Mouse (Mus musculus) adrenal gland, postnatal 25 days (tissue): ENCODE measurements around the gene A330070K13Rik. TPM values are rescaled to one million over a fixed set of nuclear protein-coding genes. Genes with fewer than 3 reads are reported as not detected.

Experiments
- DNase-seq: peaks from one replicate; pipeline ENCODE4 v3.0.0; 2021; ENCODE audit warnings: mixed read lengths
- long read RNA-seq: library from polyadenylated mRNA; stranded (forward); transcript quantifications from one replicate; pipeline ENCODE4 v2.0.0, GENCODE M21; 2021
- total RNA-seq: library from RNA; stranded (reverse); gene quantifications from 2 replicates; pipeline ENCODE4 v1.2.3, GENCODE M21; 2021

The A330070K13Rik gene
- total RNA-seq, result not detected in 2 replicates
- long read RNA-seq, result 0 reads

DNA sequence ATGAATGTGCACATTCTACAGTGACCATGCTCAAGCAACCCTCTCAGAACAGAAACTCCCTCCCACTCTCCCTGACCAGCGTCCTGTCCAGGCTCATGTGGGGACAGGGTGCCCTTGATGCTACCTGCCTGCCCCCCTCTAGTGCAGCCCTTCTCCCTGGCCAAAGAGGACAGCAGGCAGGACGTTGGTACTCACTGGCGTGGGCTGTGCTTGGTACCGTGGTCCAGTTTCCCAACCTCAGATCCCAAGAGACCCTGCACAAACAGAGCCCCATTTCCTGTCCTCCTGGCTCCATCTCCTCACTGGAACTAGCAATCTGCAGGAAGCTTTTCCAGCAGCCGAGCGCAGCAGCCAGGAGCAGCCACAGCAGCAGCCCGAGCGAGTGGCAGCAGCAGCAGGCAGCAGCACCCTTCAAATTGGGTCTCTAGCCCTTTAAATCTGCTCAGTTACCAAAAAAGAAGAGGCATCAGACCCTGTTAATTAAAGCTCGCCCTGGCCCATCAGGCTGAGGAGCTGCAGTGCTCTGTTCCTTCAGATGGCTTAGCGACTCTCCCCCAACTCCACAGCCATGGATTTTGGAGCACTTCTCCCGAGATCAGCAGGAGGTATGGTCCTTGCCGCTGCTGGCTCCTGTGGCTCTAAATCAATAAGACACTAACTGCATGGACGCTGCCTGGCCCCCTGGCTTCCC lies at the start of gene A330070K13Rik:
TSS of gene A330070K13Rik (minus strand) at position 410 of the 691 bp plus-strand sequence.
- no peak for DNase-seq

DNA sequence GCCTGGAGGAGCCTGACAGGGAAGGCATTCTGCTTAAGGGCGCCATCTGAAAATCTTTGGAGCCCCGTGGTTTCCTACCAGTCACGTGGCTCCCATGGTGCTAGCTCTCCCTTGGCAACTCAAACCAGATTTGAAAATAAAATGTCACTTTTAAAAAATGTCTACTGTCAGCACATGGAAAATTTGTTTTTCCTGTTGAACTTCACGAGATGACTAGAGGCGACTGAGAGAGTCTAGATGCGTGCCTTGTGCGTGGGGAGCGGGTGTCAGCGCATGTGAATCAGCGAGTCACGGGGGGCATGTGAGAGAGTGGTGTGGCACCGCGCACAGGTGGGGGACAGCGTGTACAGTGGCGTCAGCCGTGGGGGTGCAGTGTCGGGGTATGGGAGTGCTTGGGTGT lies 27.1 kb upstream of the A330070K13Rik start:
- no peak for DNase-seq

DNA sequence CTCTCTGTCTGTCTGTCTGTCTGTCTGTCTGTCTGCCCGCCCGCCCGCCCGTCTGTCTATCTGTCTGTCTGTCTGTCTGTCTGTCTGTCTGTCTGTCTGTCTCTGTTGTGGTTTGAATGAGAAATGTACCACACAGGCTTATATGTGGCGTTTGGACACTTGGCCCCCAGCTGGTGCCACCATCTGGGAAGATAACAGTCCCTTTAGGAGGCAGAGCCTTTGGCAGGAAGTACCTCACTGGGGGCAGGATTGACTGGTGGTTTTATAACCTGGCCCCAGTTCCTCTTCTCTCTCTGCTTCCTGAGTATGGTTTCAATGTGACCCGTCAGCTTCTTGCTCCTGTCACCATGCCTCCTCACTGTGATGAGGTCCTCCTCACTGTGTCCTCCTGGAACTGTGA lies 25.3 kb upstream of the A330070K13Rik start:
- DNase-seq, result no peak

DNA sequence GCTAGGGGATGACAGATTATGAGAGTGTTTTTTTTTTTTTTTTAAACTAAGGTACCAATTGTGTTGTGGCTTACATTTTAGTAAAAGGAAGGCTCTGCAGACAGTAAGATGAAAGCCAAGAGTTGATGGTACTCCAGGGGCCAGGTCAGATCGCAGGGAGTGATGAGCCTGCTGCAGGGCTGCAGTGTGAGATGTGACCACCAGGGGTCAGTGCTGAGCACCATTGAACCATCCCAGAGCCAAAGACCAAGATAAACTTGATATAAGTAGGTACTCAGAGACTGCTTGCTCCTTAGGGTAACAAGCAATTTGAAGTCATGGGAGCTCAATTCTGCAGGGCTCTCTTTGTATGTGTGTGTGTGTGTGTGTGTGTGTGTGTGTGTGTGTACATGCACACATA lies 20.8 kb upstream of the A330070K13Rik start:
- peak; percentile 60 for DNase-seq

DNA sequence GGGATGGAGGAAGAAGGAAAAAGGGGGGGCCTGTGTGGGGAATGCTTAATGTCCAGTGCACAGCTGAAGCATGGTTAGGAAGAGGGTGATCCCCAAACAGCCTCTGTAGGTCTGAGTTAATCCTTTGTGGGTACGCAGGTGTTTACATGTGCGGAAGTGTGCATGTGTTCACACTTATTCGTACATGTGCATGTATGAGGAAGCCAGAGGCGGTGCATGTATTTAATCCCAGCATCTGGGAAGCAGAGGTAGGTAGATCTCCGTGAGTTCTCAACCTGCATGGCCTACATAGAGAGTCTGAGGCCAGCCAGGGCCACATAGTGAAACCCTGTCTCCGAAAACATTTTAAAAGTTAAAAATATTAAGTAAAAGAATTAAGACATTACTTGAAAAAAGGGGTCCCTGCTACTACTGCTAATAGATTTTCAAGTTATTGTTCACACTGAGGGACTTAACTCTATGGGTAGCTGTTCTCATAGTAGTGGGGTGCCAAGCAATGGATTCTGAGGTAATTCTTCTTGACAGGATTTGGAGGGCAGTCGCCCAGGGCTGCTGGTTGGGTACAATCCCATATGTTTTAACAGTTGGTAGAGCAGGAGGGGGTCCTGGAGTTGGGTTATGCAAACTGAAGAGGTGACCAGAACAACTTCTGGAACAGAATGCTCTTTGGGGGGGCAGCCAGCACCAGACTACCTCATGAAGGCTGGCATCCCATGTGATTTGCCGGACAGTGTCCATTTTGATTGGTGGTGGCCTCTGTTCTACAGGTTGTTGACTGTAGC lies 15.9 kb upstream of the A330070K13Rik start:
- DNase-seq, result no peak

DNA sequence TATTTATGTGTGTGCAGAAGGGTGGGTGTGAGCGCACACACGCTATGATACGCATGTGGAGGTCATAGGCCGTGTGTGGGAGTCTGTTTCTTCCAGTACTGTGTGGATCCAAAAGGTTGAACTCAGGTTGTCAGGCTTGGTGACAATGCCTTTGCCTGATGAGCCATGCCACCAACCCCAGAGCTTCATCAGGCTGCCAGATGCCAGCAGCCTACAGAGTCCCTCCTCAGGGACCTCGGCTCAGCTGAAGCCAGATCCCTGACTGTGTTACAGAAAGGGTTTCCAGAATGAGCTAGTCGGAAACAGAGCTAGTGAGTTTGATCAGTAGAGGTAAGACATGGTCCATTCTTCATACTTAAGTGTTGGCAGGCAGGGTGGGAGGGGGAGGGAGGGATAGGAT lies 10.7 kb upstream of the A330070K13Rik start:
- no peak for DNase-seq

DNA sequence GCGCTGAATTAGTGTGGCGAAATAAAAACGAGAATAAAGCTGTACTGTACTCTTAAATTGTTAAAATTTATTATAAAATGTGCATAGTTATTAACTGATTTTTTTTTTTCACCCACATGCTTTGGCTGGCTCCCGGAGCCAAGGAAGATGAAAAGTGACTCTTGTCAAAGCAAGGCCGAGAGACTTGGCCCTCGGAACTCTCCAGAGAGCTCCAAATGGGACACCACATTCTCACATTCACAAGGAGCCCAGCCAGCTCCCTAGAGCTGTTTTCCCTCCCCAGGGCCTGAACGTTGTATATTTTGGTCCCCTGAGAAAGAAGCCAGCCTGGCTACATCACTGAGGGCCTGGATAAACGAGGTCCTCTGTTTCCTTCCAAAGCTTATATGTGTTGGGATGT lies 10.0 kb upstream of the A330070K13Rik start:
- DNase-seq, result peak; percentile 37

DNA sequence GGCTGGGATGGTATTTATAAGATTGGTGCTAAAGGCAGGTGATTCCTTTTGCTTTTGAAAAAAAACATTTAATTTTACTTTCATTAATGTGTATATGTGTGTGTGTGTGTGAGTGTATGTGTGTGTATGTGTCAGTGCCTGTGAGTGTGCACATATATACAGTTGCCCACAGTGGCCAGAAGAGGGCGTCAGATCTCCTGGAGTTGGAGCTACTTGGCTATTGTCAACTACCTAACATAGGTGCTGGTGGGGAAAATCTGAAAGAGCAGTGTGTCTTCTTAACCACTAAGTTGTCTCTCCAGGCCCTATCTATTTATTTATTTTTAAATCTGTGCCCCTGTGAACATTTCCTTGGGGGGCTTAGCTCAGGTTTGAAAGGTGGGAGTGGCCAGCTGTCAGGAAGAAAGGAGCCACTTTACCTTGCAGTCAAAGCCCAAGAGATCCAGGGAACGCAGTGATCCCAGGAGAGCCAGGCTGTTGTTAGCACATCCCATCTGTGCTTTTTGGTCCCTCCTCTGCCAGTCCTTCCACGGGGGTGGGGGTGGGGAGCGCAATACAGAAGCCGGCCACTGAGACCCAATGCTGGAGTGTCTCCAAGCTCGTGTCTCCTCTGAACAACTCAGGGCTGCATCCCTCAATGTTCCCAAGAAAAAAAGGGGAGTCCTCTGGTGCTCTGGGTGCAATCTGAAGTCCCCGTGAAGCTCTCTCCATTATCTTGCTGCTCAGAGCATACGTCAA lies 9.4 kb upstream of the A330070K13Rik start:
- DNase-seq, result no peak

DNA sequence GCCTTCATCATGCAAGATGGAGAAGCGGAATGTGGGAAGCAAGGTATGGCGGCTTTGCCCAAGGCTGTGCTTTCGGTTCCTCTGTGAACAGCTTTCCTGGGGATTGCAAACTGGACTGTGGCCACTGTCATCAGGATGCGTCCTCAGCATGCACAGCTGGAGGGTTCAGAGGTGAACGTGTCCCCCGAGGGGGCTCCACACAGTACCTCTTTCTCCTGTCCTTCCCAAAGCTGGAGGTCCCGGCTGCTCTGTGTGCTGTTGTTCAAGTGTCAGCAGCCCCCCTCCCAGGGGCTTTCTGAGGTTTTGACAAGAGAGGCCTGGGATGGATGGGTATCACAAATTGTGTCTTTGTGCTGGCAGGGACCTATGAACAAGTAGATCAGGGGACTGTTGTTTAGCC lies 2.0 kb upstream of the A330070K13Rik start:
- DNase-seq, result no peak

DNA sequence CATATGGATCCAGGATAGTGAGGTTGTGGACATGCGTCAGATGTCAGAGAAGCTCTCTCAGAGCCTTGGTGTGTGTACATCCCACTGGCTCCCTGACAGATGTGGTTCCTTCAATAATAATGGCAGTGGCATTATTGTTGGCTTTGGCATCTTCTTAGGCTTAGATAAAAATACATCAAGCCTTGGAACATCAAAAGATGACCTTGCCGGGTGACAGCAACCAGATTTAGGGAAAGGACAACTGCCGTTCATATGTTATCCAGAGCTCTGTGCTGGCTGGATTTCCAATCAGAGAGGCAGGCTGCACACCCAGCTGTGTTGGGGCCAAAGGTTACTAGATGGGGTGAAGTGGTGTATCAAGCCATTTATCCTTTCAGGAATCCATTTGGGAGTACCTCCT lies 9.0 kb downstream of the A330070K13Rik start:
- DNase-seq, result no peak

DNA sequence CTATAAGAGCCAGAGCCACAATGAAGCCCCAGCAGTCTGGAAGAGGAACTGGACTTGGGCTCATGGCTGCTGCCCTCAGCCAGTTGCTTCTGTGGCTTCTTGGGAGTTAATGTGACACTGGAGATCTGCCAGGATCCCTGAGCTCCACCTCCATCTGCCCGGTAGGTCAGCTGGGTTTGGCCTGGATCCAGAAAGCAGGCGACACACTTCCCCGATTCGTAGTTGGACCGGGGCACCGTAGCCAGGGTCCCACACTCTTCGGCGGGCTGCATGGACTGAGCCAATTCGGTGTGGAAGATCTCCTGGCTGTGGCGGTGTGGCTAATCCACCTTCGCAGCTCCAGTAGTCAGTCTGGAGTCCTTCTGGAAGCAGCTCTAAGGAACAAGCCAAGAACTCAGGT lies 15.2 kb downstream of the A330070K13Rik start, which contains the start of gene Caln1:
TSS of gene Caln1 (plus strand) at position 219 of the 400 bp plus-strand sequence.
- DNase-seq, result peak; percentile 72

DNA sequence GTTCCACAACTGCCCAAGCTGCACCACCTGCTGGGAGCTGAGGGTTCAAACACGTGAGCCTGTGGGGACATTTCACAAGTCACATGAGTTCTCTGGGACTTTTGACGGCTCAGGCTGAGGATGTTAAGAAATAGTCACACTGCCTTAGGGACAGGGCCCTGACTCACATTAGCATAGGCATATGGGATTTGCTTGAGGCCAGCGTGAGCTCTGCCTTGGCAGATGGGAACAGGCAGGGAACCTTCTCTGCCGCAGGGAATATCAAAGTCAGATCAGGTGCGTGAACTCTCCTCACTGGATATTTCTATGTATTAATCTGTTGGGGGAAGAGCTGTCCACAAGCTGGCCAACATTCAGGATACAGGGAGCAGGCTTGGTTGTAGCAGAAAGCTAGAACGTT lies 16.2 kb downstream of the A330070K13Rik start:
- DNase-seq, result no peak

DNA sequence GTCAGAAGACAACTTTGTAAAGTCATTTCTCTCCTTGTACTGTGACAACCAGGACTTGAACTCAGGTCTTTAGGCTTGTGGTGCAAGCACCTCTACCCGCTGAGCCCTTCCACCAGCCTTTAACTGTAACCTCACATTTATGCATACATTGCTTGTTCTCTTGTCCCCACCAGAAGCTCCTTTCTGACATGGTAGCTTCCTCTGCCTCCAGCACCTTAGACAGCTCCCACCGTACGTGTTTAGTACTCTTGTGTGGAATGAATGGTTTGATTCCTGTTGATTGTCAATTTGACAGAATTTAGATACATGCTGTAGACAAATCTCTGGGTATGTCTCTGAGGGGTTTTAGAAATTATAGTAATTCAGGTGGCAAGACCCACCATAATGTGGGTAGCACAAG lies 20.7 kb downstream of the A330070K13Rik start:
- peak; percentile 26 for DNase-seq

DNA sequence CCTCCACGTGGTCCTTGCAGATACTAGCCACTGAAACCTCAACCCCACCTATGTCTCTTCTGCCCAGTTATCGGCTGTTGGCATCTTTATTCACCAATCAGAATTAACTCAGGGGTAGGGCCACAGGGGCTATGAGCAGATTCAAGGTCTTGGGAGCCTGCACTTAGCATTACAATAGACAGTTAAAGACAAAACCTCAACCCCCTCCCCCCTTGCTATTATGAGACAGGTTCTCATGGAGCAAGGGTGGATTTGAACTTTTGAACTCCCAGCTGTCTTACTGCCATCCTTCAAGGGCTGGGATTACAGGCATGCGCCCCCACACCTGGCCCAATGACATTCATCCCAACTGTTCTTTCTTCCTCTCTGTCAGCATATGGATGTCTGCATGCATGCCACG lies 21.3 kb downstream of the A330070K13Rik start:
- DNase-seq, result no peak

DNA sequence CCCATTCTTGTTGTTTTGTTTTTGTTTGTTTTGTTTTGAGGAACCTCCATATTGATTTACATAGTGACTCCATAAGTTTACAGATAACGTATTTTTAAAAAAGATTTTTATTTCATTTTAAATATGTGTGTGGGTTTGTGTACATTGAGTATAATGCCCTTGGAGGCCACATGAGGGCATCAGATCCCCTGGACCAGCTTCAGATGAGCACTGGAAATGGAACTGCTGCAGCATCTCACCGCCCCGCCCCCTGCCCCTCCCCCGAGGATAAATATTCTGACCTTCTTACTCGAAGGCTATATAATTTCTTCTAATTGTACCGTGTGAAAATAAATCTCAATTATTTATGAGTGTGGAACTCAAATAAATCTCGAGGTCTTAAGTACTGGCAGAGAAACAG lies 29.2 kb downstream of the A330070K13Rik start:
- DNase-seq, result no peak

DNA sequence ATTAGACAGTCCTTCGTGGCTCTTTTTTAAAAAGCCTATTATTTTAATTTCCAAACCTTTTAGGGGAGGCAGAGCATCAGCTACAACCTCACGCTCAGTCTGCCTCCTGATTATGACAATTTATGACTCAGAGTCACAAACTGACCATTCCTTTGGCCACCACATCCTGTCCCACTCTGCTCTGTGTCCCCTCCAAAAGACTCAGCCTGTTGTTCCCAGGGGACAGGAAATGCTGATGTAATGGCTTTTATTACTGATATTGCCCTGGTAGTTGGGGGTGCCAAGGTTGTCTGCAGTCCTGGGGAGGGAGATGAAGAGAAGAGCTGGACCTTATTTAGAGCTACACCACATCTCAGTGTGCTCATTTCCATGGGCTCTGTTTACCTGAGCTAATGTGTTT lies 38.6 kb downstream of the A330070K13Rik start:
- DNase-seq, result no peak

DNA sequence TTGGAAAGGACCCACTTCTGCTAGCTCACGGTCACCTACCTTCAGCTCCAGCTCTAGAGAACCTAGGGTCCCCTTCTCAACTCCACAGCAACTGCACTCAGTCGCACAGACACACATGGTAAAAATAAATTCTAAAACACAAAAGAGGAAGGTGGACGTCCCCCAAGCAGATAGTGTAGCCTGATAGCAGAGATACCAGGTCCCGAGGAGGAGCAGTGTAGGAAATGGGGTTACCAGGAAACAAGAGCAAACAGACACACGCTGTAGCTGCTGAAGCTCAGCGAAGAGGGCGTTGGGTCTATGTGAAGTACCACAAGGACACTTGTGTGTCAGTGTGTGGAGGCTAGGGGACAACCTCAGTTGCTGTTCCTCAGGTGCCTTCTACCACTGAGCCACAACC lies 39.4 kb downstream of the A330070K13Rik start:
- DNase-seq, result no peak

DNA sequence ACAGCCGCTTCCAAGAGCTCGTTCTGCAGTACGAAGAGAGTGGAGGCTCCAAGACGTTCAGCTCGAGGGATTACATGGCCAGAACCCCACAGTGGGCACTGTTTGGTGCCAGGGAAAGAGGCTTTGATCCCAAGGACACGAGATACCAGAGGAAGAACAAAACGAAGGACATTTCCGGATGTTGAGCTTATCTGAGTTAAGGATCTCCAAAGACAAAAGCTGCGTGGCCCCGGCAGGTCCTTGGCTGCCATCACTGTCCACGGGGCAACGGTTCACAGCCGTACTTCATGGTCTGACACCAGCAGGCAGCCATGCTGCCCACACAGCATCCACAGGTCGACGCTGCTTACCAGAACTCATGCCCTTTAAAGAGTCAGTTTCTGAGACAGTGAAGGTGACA lies 43.8 kb downstream of the A330070K13Rik start:
- peak; percentile 24 for DNase-seq

DNA sequence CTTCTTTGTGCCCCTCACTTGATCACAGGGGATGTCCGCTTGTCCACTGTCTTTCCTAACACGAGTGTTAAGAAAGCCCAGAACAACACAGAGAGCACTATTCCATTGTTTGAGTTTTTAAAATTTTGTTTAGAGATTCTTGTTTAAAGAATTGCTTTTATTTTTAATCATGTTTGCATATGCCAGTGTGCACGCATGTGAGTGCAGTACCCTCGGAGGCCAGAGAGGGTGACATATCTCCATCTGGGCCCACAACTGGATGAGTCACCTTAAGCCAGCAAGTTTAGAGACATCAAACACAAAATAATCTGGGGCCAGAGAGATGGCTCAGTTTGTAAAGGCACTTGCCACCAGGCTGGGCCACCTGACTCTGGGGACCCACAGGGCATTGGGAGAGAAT lies 49.0 kb downstream of the A330070K13Rik start:
- DNase-seq, result no peak

DNA sequence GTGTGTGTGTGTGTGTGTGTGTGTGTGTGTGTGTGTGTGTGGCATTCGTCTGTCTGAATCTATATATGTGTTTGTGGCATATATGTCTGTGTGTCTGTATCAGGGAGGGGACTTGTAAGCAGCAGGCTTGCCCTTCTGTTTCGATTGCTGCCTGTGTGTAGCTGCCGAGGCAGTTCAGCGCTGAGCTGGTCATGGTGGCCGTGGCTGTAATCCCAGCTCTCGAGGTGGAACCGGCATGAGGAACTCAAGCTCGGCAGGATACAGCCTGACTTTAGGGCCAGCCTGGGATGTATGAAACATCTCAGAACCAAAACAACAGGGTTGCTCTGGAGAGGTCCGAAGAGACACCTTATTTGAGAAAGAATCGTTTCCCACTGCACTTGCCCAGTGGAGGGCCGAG lies 50.5 kb downstream of the A330070K13Rik start:
- no peak for DNase-seq

DNA sequence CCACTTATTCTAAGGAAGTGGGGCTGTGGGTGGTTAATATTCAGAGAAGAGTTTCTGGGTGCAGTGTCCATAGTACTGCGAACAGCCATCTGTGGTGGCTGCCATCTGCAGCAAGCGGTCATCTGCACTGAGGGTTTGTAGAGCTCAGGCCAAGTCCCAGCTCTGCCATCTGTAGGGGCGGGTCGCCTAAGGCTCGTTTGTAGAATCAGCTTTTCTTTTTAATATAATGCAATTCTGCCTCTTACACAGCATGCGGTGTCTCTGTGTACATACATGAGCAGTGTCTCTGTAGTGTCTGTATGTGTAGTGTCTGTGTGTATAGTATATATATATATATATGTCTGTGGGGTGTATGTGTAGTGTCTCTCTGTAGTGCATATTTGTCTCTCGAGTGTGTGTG lies 50.9 kb downstream of the A330070K13Rik start:
- no peak for DNase-seq

DNA sequence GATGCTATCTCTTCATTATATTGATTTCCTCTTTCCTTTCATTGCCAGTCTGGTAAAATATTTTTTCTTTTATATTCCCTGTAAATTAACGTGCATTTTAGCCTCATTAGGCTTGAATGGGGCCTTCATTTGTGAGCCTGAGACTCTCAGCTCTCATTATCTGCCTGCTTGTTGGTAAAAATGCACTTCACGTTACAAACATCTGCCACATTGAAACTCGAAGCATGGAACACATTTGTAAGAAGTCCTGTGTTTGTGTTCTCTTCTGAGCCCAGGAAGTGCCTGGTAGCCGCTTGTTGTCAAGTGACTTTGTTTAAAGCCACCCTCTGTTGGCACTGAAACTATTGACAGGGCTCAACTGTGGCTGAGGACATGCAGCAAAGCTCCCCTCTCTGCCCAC lies 53.2 kb downstream of the A330070K13Rik start:
- DNase-seq, result no peak

DNA sequence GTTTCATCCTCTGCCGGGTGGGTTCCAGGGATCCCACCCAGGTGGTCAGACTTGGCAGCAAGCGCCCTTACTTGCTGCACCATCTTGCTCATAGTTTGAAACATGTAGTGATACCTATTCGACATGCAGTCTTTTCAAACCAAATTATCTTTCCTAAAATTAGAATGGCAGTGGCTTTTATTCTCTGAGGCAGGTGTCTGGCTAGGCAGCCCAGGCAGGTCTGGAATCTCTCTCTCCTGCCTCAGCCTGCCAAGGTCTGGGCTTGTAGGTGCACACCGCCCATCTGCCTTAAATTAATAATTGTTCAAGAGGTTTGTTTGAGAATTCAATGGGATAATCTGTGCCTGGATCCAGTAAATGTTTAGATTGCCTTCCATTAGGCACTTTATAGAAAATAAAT lies 53.6 kb downstream of the A330070K13Rik start:
- DNase-seq, result no peak
